Mouse (Mus musculus): ENCODE data around the gene AU040320. TPM values are rescaled to one million over a fixed set of nuclear protein-coding genes. Genes with fewer than 3 reads are reported as not detected.

AU040320 gene
- 27.2 and 28.9 TPM in 2 replicates for polyA plus RNA-seq (2014; fragmentation: Nextera tagmentation; extraction: Ambion mirVana)

- ATAC-seq (replicated peaks; ENCODE audit: low FRiP score, low TSS enrichment, low read depth) (peak; percentile 99), DNase-seq (ENCODE audit: low spot score) (peak; percentile 96)
- under 1% methylated on average over 70 of the region's 71 CpGs for WGBS
- Histone ChIP-seq H3K9me3 (ENCODE audit: control insufficient read depth, low read length) (no peaks in the 10 kb centered on the region), H3K9ac (ENCODE audit: low read length) (peak within 1 kb of the TSS; percentile 79), H3K4me1 (replicated peaks; ENCODE audit: control insufficient read depth, insufficient read depth, low read length) (peaks cover 27% of the 10 kb centered on the region), H3K27ac (ENCODE audit: low read depth) (peak within 1 kb of the TSS; percentile 94), H3K27me3 (replicated peaks; ENCODE audit: control insufficient read depth, insufficient read depth, low read length) (no peaks in the 10 kb centered on the region), H3K36me3 (ENCODE audit: control insufficient read depth, insufficient read depth, low read length) (peaks cover 26% of the 10 kb centered on the region), H3K4me3 (ENCODE audit: low read depth, low read length) (peak within 1 kb of the TSS; percentile 93), H3K4me2 (ENCODE audit: low read length) (peak within 1 kb of the TSS; percentile 78)
Measured at GRCm38 (mm10) chr4:126753268-126754230, at the start of gene AU040320, which contains the start of gene Ncdn. Gene AU040320 (plus strand): TSS chr4:126753544. Gene Ncdn (minus strand): TSS chr4:126753438.

GRCm38 (mm10) chr4:126706630-126707438 is 46.5 kb upstream of the AU040320 start:
- Histone ChIP-seq H3K9ac (ENCODE audit: low read length) (no peak overlapping the region), H3K27ac (ENCODE audit: low read depth) (no peak overlapping the region), H3K4me2 (ENCODE audit: low read length) (no peak overlapping the region), H3K4me1 (replicated peaks; ENCODE audit: control insufficient read depth, insufficient read depth, low read length) (no peaks in the 10 kb centered on the region), H3K36me3 (ENCODE audit: control insufficient read depth, insufficient read depth, low read length) (peaks cover 85% of the 10 kb centered on the region), H3K9me3 (ENCODE audit: control insufficient read depth, low read length) (no peaks in the 10 kb centered on the region), H3K27me3 (replicated peaks; ENCODE audit: control insufficient read depth, insufficient read depth, low read length) (no peaks in the 10 kb centered on the region), H3K4me3 (ENCODE audit: low read depth, low read length) (no peak overlapping the region)
- no peak for DNase-seq (ENCODE audit: low spot score)
- WGBS, result 78% methylated on average over 12 of the region's 12 CpGs
- no peak for ATAC-seq (replicated peaks; ENCODE audit: low FRiP score, low TSS enrichment, low read depth)

GRCm38 (mm10) chr4:126707439-126707826 is 45.9 kb upstream of the AU040320 start:
- Histone ChIP-seq H3K4me2 (ENCODE audit: low read length) (no peak overlapping the region), H3K4me1 (replicated peaks; ENCODE audit: control insufficient read depth, insufficient read depth, low read length) (no peaks in the 10 kb centered on the region), H3K9ac (ENCODE audit: low read length) (no peak overlapping the region), H3K27me3 (replicated peaks; ENCODE audit: control insufficient read depth, insufficient read depth, low read length) (no peaks in the 10 kb centered on the region), H3K4me3 (ENCODE audit: low read depth, low read length) (no peak overlapping the region), H3K27ac (ENCODE audit: low read depth) (no peak overlapping the region), H3K36me3 (ENCODE audit: control insufficient read depth, insufficient read depth, low read length) (peaks cover 84% of the 10 kb centered on the region), H3K9me3 (ENCODE audit: control insufficient read depth, low read length) (no peaks in the 10 kb centered on the region)
- DNase-seq (ENCODE audit: low spot score), result no peak
- 84% methylated on average over 5 of the region's 5 CpGs for WGBS
- ATAC-seq (replicated peaks; ENCODE audit: low FRiP score, low TSS enrichment, low read depth), result no peak

- no peaks in the 10 kb centered on the region; the same call in 1 of the 2 replicates for H3K4me1 ChIP-seq (replicated peaks; ENCODE audit: control insufficient read depth, insufficient read depth, low read length)
- ATAC-seq (replicated peaks; ENCODE audit: low FRiP score, low TSS enrichment, low read depth) (no peak), DNase-seq (ENCODE audit: low spot score) (no peak)
- no peaks in the 10 kb centered on the region for H3K36me3 ChIP-seq (ENCODE audit: control insufficient read depth, insufficient read depth, low read length)
- H3K27me3 ChIP-seq (replicated peaks; ENCODE audit: control insufficient read depth, insufficient read depth, low read length), result peaks cover 79% of the 10 kb centered on the region
- H3K4me3 ChIP-seq (ENCODE audit: low read depth, low read length), result no peak overlapping the region
- H3K27ac ChIP-seq (ENCODE audit: low read depth), result no peak overlapping the region
- H3K9me3 ChIP-seq (ENCODE audit: control insufficient read depth, low read length), result no peaks in the 10 kb centered on the region
- H3K4me2 ChIP-seq (ENCODE audit: low read length), result no peak overlapping the region
- 3% methylated on average over 18 of the region's 18 CpGs for WGBS
- no peak overlapping the region for H3K9ac ChIP-seq (ENCODE audit: low read length)
Measured at GRCm38 (mm10) chr4:126732111-126732510, 21.2 kb upstream of the AU040320 start.

GRCm38 (mm10) chr4:126732531-126733380 is 20.6 kb upstream of the AU040320 start:
- 5% methylated on average over 26 of the region's 26 CpGs for WGBS
- Histone ChIP-seq H3K27ac (ENCODE audit: low read depth) (no peak overlapping the region), H3K4me3 (ENCODE audit: low read depth, low read length) (no peak overlapping the region), H3K4me2 (ENCODE audit: low read length) (no peak overlapping the region), H3K36me3 (ENCODE audit: control insufficient read depth, insufficient read depth, low read length) (no peaks in the 10 kb centered on the region), H3K9ac (ENCODE audit: low read length) (no peak overlapping the region), H3K27me3 (replicated peaks; ENCODE audit: control insufficient read depth, insufficient read depth, low read length) (peaks cover 85% of the 10 kb centered on the region), H3K9me3 (ENCODE audit: control insufficient read depth, low read length) (no peaks in the 10 kb centered on the region), H3K4me1 (replicated peaks; ENCODE audit: control insufficient read depth, insufficient read depth, low read length) (no peaks in the 10 kb centered on the region; the same call in 1 of the 2 replicates)
- no peak for ATAC-seq (replicated peaks; ENCODE audit: low FRiP score, low TSS enrichment, low read depth)
- peak; percentile 66 for DNase-seq (ENCODE audit: low spot score)

GRCm38 (mm10) chr4:126734001-126734603 is 19.2 kb upstream of the AU040320 start:
- H3K9me3 ChIP-seq (ENCODE audit: control insufficient read depth, low read length), result no peaks in the 10 kb centered on the region
- peaks cover 98% of the 10 kb centered on the region for H3K27me3 ChIP-seq (replicated peaks; ENCODE audit: control insufficient read depth, insufficient read depth, low read length)
- no peak overlapping the region for H3K9ac ChIP-seq (ENCODE audit: low read length)
- WGBS, result 3% methylated on average over 16 of the region's 16 CpGs
- no peak overlapping the region for H3K4me2 ChIP-seq (ENCODE audit: low read length)
- no peak overlapping the region for H3K4me3 ChIP-seq (ENCODE audit: low read depth, low read length)
- H3K27ac ChIP-seq (ENCODE audit: low read depth), result no peak overlapping the region
- no peaks in the 10 kb centered on the region; the same call in 1 of the 2 replicates for H3K4me1 ChIP-seq (replicated peaks; ENCODE audit: control insufficient read depth, insufficient read depth, low read length)
- DNase-seq (ENCODE audit: low spot score) (no peak), ATAC-seq (replicated peaks; ENCODE audit: low FRiP score, low TSS enrichment, low read depth) (no peak)
- no peaks in the 10 kb centered on the region for H3K36me3 ChIP-seq (ENCODE audit: control insufficient read depth, insufficient read depth, low read length)

GRCm38 (mm10) chr4:126734700-126735381 is 18.5 kb upstream of the AU040320 start:
- no peaks in the 10 kb centered on the region for H3K9me3 ChIP-seq (ENCODE audit: control insufficient read depth, low read length)
- no peaks in the 10 kb centered on the region; the same call in 1 of the 2 replicates for H3K4me1 ChIP-seq (replicated peaks; ENCODE audit: control insufficient read depth, insufficient read depth, low read length)
- H3K4me2 ChIP-seq (ENCODE audit: low read length), result peak overlapping the region; percentile 45
- WGBS, result 3% methylated on average over 50 of the region's 51 CpGs
- H3K27ac ChIP-seq (ENCODE audit: low read depth), result no peak overlapping the region
- no peak overlapping the region for H3K9ac ChIP-seq (ENCODE audit: low read length)
- H3K36me3 ChIP-seq (ENCODE audit: control insufficient read depth, insufficient read depth, low read length), result no peaks in the 10 kb centered on the region
- peaks cover 92% of the 10 kb centered on the region for H3K27me3 ChIP-seq (replicated peaks; ENCODE audit: control insufficient read depth, insufficient read depth, low read length)
- peak overlapping the region; percentile 25 for H3K4me3 ChIP-seq (ENCODE audit: low read depth, low read length)
- ATAC-seq (replicated peaks; ENCODE audit: low FRiP score, low TSS enrichment, low read depth) (no peak), DNase-seq (ENCODE audit: low spot score) (peak; percentile 70)

Data from intestine, embryonic 14.5 days (tissue).